Mouse (Mus musculus) heart, postnatal 0 days (tissue): ENCODE results near the gene Smc4. TPM values are rescaled to one million over a fixed set of nuclear protein-coding genes. Genes with fewer than 3 reads are reported as not detected.
A peak's percentile ranks its signal among the peaks of the same experiment; 100 is the strongest.

Source experiments
- ATAC-seq: fragments of 200-750 bp; cut with Nextera tagmentation; 2 replicates; pipeline ENCODE4 v1.8.0; 2017; ENCODE audit warnings: low read depth, moderate number of reproducible peaks, moderate library complexity; ENCODE audit not compliant: insufficient read depth
- DNase-seq: peaks from one replicate; pipeline ENCODE4 v3.0.0-alpha.2; 2016; ENCODE audit warnings: low spot score
- H3K27ac ChIP-seq: fragments of 300-500 bp; sonication (generic); 2 replicates; pipeline ENCODE4 v1.5.1; 2014; ENCODE audit warnings: low read depth, mild to moderate bottlenecking
- H3K27me3 ChIP-seq: fragments of 300-500 bp; sonication (generic); 2 replicates; pipeline ENCODE4 v1.6.1; 2014; ENCODE audit warnings: low read length, mixed read lengths; ENCODE audit not compliant: control insufficient read depth, insufficient read depth
- H3K36me3 ChIP-seq: fragments of 300-500 bp; sonication (generic); replicated peaks from 2 replicates; pipeline ENCODE4 v1.6.1; 2014; ENCODE audit warnings: low read length, mixed read lengths; ENCODE audit not compliant: control insufficient read depth, insufficient read depth
- H3K4me1 ChIP-seq: fragments of 300-500 bp; sonication (generic); 2 replicates; pipeline ENCODE4 v1.6.1; 2014; ENCODE audit warnings: antibody characterized with exemption; ENCODE audit not compliant: control insufficient read depth, insufficient read depth
- H3K4me2 ChIP-seq: fragments of 300-500 bp; sonication (generic); 2 replicates; pipeline ENCODE4 v1.6.1; 2014; ENCODE audit warnings: low read depth, mild to moderate bottlenecking, low read length, moderate library complexity
- H3K4me3 ChIP-seq: fragments of 300-500 bp; sonication (generic); 2 replicates; pipeline ENCODE4 v1.5.1; 2014; ENCODE audit warnings: low read depth, low read length
- H3K9ac ChIP-seq: fragments of 300-500 bp; sonication (generic); replicated peaks from 2 replicates; pipeline ENCODE4 v1.6.1; 2014; ENCODE audit warnings: low read depth, low read length, mixed read lengths
- H3K9me3 ChIP-seq: fragments of 300-500 bp; sonication (generic); replicated peaks from 2 replicates; pipeline ENCODE4 v1.6.1; 2016; ENCODE audit warnings: low read length; ENCODE audit not compliant: control insufficient read depth
- CTCF ChIP-seq: IDR thresholded peaks from 2 replicates; pipeline ENCODE4 v1.5.1; 2016; ENCODE audit warnings: antibody characterized with exemption, control low read depth, low read depth
- EP300 ChIP-seq: IDR thresholded peaks from 2 replicates; pipeline ENCODE4 v1.6.1; 2016; ENCODE audit warnings: antibody characterized with exemption, low read depth
- WGBS: fragments of 180-500 bp; shearing (Covaris S2); extraction: QIAGEN DNeasy Blood & Tissue Kit; methylation state at CpG from one replicate; pipeline ENCODE4 v1.1.7; 2014; 5-methylcytosine and 5-hydroxymethylcytosine counted together
- microRNA counts: library from miRNA; unstranded; fragments of <30 nt; microRNA quantifications from one replicate; lab custom pipeline; 2015
- microRNA-seq: library from miRNA; unstranded; fragments of <30 nt; microRNA quantifications from one replicate; pipeline ENCODE4, GENCODE M21; 2016
- polyA plus RNA-seq: library from polyadenylated mRNA; unstranded; fragments of >200 nt; fragmentation: Nextera tagmentation; extraction: Ambion mirVana; gene quantifications from 2 replicates; pipeline ENCODE4 v1.2.1, GENCODE M21; 2015
- total RNA-seq: library from RNA; depleted of rRNA; stranded (reverse); fragments of >200 nt; gene quantifications from 2 replicates; pipeline ENCODE4 v1.2.3, GENCODE M21; 2014; ENCODE audit warnings: low replicate concordance; rRNA removed

Gene Smc4
- total and polyA plus RNA-seq, 2 experiments from 2014 or later, result 32.8 to 77.1 TPM

DNA sequence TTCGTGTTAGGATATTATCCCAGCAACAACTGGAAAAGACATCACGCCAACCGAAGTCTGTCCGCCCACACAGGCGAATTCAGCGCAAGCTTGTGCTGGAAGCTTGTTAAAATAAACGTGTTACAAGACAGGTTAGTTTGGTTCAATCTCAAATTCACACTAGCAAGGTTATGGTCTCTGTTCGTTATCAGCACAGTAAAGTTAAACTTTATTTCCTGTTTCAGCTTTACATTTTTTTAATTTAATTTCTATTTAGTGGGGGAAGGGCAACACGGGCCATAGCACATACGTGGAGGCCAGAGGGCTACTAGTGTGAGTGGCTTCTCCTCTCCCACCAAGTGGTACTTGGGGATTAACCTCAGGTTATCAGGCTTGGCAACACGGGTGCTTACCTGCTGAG is 47.4 kb downstream of the Smc4 start:
- TF ChIP-seq CTCF, result no peak
- no peak for TF ChIP-seq EP300
- WGBS, result 87% methylated on average over 11 of the region's 11 CpGs

GRCm38 (mm10) chr3:69054760-69055432 is 50.4 kb downstream of the Smc4 start:
- Histone ChIP-seq H3K27me3 (no peaks in the 10 kb centered on the region), H3K36me3 (no peaks in the 10 kb centered on the region), H3K27ac (no peak overlapping the region), H3K4me2 (no peak overlapping the region), H3K9me3 (no peaks in the 10 kb centered on the region), H3K9ac (no peak overlapping the region), H3K4me1 (no peaks in the 10 kb centered on the region), H3K4me3 (no peak overlapping the region)
- ATAC-seq, result no peak
- no peak for DNase-seq
- WGBS, result 62% methylated on average over 7 of the region's 7 CpGs
- TF ChIP-seq EP300, result no peak
- no peak for TF ChIP-seq CTCF

More for the DNA sequence above, 47.4 kb downstream of the Smc4 start:
- no peaks in the 10 kb centered on the region for H3K36me3 ChIP-seq
- no peaks in the 10 kb centered on the region for H3K4me1 ChIP-seq
- H3K4me2 ChIP-seq, result no peak overlapping the region
- ATAC-seq (no peak), DNase-seq (no peak)
- no peak overlapping the region for H3K27ac ChIP-seq
- no peak overlapping the region for H3K4me3 ChIP-seq
- H3K27me3 ChIP-seq, result no peaks in the 10 kb centered on the region
- H3K9ac ChIP-seq, result no peak overlapping the region
- H3K9me3 ChIP-seq, result no peaks in the 10 kb centered on the region

DNA sequence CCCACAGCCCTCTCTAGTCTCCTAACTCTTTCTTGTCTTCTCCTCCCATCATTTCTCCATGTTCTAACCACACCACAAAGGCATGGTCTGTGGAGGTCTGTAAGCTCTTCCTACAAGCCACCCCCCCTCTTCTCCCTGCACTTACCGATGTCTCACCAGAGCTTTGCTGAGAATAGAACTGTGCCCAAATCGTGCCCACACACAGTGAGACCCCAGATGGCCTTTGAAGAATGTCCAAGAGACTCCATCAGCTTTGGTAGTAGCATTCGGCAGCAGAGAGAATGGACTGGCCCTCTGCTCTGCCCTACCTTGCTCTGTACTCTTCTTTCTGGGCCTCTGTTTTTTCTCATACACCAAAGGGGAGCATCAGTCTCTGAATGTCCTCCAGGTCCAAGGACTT is 51.3 kb downstream of the Smc4 start:
- no peak overlapping the region for H3K4me3 ChIP-seq
- H3K27ac ChIP-seq, result no peak overlapping the region
- H3K4me2 ChIP-seq, result no peak overlapping the region
- TF ChIP-seq CTCF (no peak), EP300 (no peak)
- H3K27me3 ChIP-seq, result no peaks in the 10 kb centered on the region
- H3K36me3 ChIP-seq, result no peaks in the 10 kb centered on the region
- H3K9me3 ChIP-seq, result no peaks in the 10 kb centered on the region
- WGBS, result 77% methylated on average over 3 of the region's 3 CpGs
- no peaks in the 10 kb centered on the region for H3K4me1 ChIP-seq
- DNase-seq (no peak), ATAC-seq (no peak)
- H3K9ac ChIP-seq, result no peak overlapping the region

GRCm38 (mm10) chr3:69060672-69061071 is 56.1 kb downstream of the Smc4 start:
- WGBS, result 92% methylated on average over 4 of the region's 4 CpGs
- no peaks in the 10 kb centered on the region for H3K36me3 ChIP-seq
- H3K9ac ChIP-seq, result no peak overlapping the region
- ATAC-seq (no peak), DNase-seq (no peak)
- no peaks in the 10 kb centered on the region for H3K9me3 ChIP-seq
- H3K27me3 ChIP-seq, result no peaks in the 10 kb centered on the region
- no peak overlapping the region for H3K4me3 ChIP-seq
- TF ChIP-seq CTCF (no peak), EP300 (no peak)
- H3K27ac ChIP-seq, result no peak overlapping the region
- H3K4me2 ChIP-seq, result no peak overlapping the region
- H3K4me1 ChIP-seq, result no peaks in the 10 kb centered on the region

GRCm38 (mm10) chr3:69062764-69063163 is 58.2 kb downstream of the Smc4 start:
- 72% methylated on average over 1 of the region's 1 CpGs for WGBS
- DNase-seq (no peak), ATAC-seq (no peak)
- TF ChIP-seq CTCF, result no peak
- no peak for TF ChIP-seq EP300
- Histone ChIP-seq H3K9me3 (no peaks in the 10 kb centered on the region), H3K27ac (no peak overlapping the region), H3K4me1 (no peaks in the 10 kb centered on the region), H3K4me2 (no peak overlapping the region), H3K9ac (no peak overlapping the region), H3K36me3 (no peaks in the 10 kb centered on the region), H3K4me3 (no peak overlapping the region), H3K27me3 (no peaks in the 10 kb centered on the region)

DNA sequence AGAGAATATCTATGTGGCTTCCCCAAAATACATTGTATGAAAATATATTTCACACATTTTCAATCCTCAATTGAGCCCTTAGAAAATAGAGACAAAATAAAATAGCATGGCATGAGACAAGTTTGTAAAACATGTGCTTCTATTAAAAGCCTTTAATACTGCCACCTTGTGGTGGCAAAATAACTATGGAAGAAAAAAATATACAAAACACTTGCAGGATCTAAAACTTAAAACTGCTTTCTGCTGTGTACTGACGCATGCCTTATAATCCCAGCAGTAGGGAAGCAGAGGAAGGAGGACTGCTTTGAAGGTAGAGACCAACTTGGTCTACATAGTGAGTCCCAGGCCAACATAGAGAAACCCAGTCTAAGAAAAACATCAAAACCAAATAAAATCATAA is 59.5 kb downstream of the Smc4 start:
- Histone ChIP-seq H3K9ac (no peak overlapping the region), H3K4me1 (no peaks in the 10 kb centered on the region), H3K9me3 (no peaks in the 10 kb centered on the region), H3K36me3 (no peaks in the 10 kb centered on the region), H3K27ac (no peak overlapping the region), H3K4me2 (no peak overlapping the region), H3K27me3 (no peaks in the 10 kb centered on the region), H3K4me3 (no peak overlapping the region)
- TF ChIP-seq EP300, result no peak
- peak; percentile 51 for TF ChIP-seq CTCF
- WGBS, result 38% methylated on average over 1 of the region's 1 CpGs
- peak; percentile 47 for DNase-seq
- no peak for ATAC-seq

MicroRNA genes within 50 kb of the gene (microRNA counts, 519-probe panel; counts per million panel counts)
- 8,085 counts per million, percentile 91 among the panel's probes with 10 or more counts for microRNA mmu-miR-15b (lab: Ali Mortazavi, UCI)

Small RNAs within 50 kb of the gene (microRNA-seq; reads per million reads assigned to microRNA genes)
- gene Mir15b (983 reads per million, percentile 79 among the genes with 10 or more reads in this experiment), gene Mir16-2 (687 reads per million, percentile 77 among the genes with 10 or more reads in this experiment)

Other genes starting within 250 kb of the Smc4 start
- 3.7 and 8.0 TPM in 2 replicates for gene 1110032F04Rik, start 135.2 kb upstream of the Smc4 start, total RNA-seq
- gene 1110032F04Rik, start 135.2 kb upstream of the Smc4 start, polyA plus RNA-seq, result 2.1 and 2.5 TPM in 2 replicates
- 3.2 and 13.6 TPM in 2 replicates for gene Ift80, start 168 bp upstream of the Smc4 start, total RNA-seq
- gene Ift80, start 168 bp upstream of the Smc4 start, polyA plus RNA-seq, result 2.8 and 3.0 TPM in 2 replicates
- gene Trim59, start 40.0 kb downstream of the Smc4 start, total RNA-seq, result 8.6 and 19.1 TPM in 2 replicates
- gene Trim59, start 40.0 kb downstream of the Smc4 start, polyA plus RNA-seq, result 19.6 and 22.7 TPM in 2 replicates
- 31.3 and 33.5 TPM in 2 replicates for gene Kpna4, start 122.4 kb downstream of the Smc4 start, total RNA-seq
- gene Kpna4, start 122.4 kb downstream of the Smc4 start, polyA plus RNA-seq, result 18.6 and 20.7 TPM in 2 replicates
- gene Arl14, start 217.7 kb downstream of the Smc4 start, total RNA-seq, result not detected in 2 replicates
- not detected in 2 replicates for gene Arl14, start 217.7 kb downstream of the Smc4 start, polyA plus RNA-seq